Comparison of ENCODE assay signal across 8 mouse cellular contexts in the genomic region with DNA sequence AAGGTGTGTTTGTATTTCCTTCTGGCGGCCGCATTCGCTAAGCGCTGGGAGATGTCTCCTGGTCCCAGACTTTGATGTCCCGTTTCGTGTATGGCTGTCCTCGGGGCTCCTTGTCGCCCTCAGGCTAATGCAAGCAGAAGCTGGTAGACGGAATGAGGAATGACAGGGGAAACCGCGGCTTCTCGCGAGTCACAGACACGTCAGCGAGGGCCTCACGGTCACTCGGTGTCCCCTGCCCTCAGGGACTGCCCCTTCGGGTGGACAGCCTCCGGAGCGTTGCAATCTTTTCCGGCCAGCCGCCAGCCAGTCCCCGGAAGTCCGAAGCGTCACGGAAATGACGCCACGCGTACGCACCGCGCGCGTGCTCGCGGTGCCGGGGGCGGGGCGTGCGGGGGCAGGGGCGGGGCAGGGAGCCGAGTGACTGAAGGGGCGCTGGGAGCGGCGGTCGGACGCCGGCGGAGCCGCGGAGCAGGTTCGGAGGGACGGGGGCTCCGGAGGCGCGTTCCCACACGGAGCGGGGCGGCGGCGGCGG. TPM values are rescaled to one million over a fixed set of nuclear protein-coding genes. Genes with fewer than 3 reads are reported as not detected.
A peak's percentile ranks its signal among the peaks of the same experiment; 100 is the strongest.
DNase-seq lines count a peak whose midpoint lies in the region; ATAC-seq lines count a peak whose summit lies in the region.

Rabgef1 (plus strand) TSS at position 376 of the 532 bp plus-strand sequence.

- intact Hi-C loops in gastrocnemius, postnatal 36 days (cut with DNase I) = loop anchor here (5.0 kb wide), 1 partner anchor 51 kb away; no protein-coding TSS in a partner anchor
- intact Hi-C loops in left cerebral cortex, postnatal 10 days (cut with DNase I) = loop anchor here (10.0 kb wide), 1 partner anchor 987 kb away; no protein-coding TSS in a partner anchor

- peak within 1 kb of the TSS; percentile 75 for H3K9ac ChIP-seq in intestine, embryonic 14.5 days (ENCODE audit: low read length)

- peaks cover 17% of the 10 kb centered on the region for H3K4me1 ChIP-seq in intestine, embryonic 14.5 days (replicated peaks; ENCODE audit: control insufficient read depth, insufficient read depth, low read length)

- ATAC-seq in intestine, embryonic 14.5 days (replicated peaks; ENCODE audit: low FRiP score, low TSS enrichment, low read depth) = peak; percentile 95
- peak; percentile 80 for ATAC-seq in megakaryocyte progenitor cell, adult 5-6 weeks (replicated peaks; ENCODE audit: poor library complexity)

- peak within 1 kb of the TSS; percentile 86 for H3K4me2 ChIP-seq in intestine, embryonic 14.5 days (ENCODE audit: low read length)

- no peaks in the 10 kb centered on the region for H3K9me3 ChIP-seq in intestine, embryonic 14.5 days (ENCODE audit: control insufficient read depth, low read length)

- under 1% methylated on average over 52 of the region's 62 CpGs for WGBS in intestine, embryonic 14.5 days

- peak within 1 kb of the TSS; percentile 91 for H3K4me3 ChIP-seq in intestine, embryonic 14.5 days (ENCODE audit: low read depth, low read length)

- peak; percentile 96 for DNase-seq in adrenal gland, adult 8-10 months
- peak; percentile 81 for DNase-seq in embryo, embryonic 11.5 days (ENCODE audit: low read depth, low spot score)
- peak; percentile 93 to 95 for DNase-seq in gastrocnemius, postnatal 36 days
- DNase-seq in intestine, embryonic 14.5 days (ENCODE audit: low spot score) = peak; percentile 96
- peak; percentile 89 to 97 for DNase-seq in left cerebral cortex, postnatal 10 days (ENCODE audit: extremely low spot score in 1 of 2, low spot score in 2 of 2)
- peak; percentile 95 for DNase-seq in right cerebral cortex, postnatal 10 days (ENCODE audit: low spot score in 2 of 2)
- DNase-seq in urinary bladder, postnatal 14 days (ENCODE audit: low spot score) = peak; percentile 94

- H3K27ac ChIP-seq in intestine, embryonic 14.5 days (ENCODE audit: low read depth) = peak within 1 kb of the TSS; percentile 68

- H3K36me3 ChIP-seq in intestine, embryonic 14.5 days (ENCODE audit: control insufficient read depth, insufficient read depth, low read length) = no peaks in the 10 kb centered on the region

- no peaks in the 10 kb centered on the region for H3K27me3 ChIP-seq in intestine, embryonic 14.5 days (replicated peaks; ENCODE audit: control insufficient read depth, insufficient read depth, low read length)

RNA-seq across cellular contexts. Expression of gene Rabgef1, which starts in this region (rescaled TPM):
- total RNA-seq in adrenal gland, adult 8-10 months (2022) = 10 to 100 TPM; 32.0 to 53.7 (median 39.0) TPM
- total RNA-seq in gastrocnemius, postnatal 36 days (2021) = 10 to 100 TPM; 67.7 to 81.8 TPM
- 22.3 and 24.7 TPM in 2 replicates for polyA plus RNA-seq in intestine, embryonic 14.5 days (2014; fragmentation: Nextera tagmentation; extraction: Ambion mirVana)
- 10 to 100 TPM; 41.4 to 42.8 TPM for total RNA-seq in left cerebral cortex, postnatal 10 days (2021)
- total RNA-seq in megakaryocyte progenitor cell, adult 5-6 weeks (2015) = 16.0 and 20.1 TPM in 2 replicates
- total RNA-seq in megakaryocyte progenitor cell, adult 5-6 weeks (2017) = 16.2 and 28.2 TPM in 2 replicates

Comparison
In these comparisons a context has a peak if more than half of its experiments do, and no peak if none do; other contexts are left out.
1. Peak in every context shown above with its lines: DNase-seq, ATAC-seq, H3K4me3 ChIP-seq and H3K27ac ChIP-seq.